Mouse (Mus musculus): ENCODE measurements around the gene Gm2026.
"Not testable (repeated sequence)": the region's sequence is repeated elsewhere in the genome, so short reads cannot be mapped to it uniquely, and the experiment has no call there.

Gm2026 gene

DNA sequence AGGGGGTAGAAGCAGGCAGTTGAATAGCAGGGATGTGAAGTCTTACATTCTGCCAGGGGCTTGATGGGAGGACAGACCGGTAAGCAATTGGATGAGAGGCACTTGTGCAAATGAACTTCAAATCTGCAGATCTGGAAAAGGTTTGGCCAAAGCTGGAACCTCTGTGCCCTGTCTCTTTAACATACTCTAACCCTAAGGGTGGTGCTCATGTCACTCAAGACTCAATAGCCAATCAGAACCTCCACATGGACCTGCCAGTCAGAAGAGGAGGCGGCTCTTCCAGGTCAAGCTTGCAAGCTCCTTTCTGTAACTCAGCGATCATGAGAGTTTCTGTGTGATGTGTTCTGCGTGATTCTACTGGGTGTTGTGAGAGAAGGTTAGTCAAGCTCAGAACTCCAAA is at the start of gene Gm2026:
Gm2026 (plus strand) TSS at position 301 of the 400 bp plus-strand sequence.
- not testable (repeated sequence) for DNase-seq (ENCODE audit: low read depth)

DNA sequence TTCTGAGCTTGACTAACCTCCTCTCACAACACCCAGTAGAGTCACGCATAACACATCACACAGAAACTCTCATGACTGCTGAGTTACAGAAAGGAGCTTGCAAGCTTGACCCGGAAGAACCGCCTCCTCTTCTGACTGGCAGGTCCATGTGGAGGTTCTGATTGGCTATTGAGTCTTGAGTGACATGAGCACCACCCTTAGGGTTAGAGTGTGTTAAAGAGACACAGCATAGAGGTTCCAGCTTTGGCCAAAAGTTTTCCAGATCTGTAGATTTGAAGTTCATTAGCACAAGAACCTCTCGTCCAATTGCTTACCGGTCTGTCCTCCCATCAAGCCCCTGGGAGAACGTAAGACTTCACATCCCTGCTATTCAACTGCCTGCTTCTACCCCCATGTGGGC is 34.1 kb upstream of the Gm2026 start, which contains the start of gene Zfp966:
Zfp966 (minus strand) TSS at position 101 of the 400 bp plus-strand sequence.
- not testable (repeated sequence) for DNase-seq (ENCODE audit: low read depth)
